Mouse (Mus musculus) kidney, adult 8-10 months (tissue): ENCODE measurements around the gene Nfe2l2.

ENCODE experiments used
- DNase-seq, 2 experiments: peaks; one replicate each; pipeline ENCODE4 v3.0.0; 2022

Gene Nfe2l2

GRCm38 (mm10) chr2:75704234-75705161 is at the start of gene Nfe2l2:
TSS of gene Nfe2l2 (minus strand) at chr2:75704641.
- DNase-seq: peak; percentile 100

GRCm38 (mm10) chr2:75752306-75753175 is 48.1 kb upstream of the Nfe2l2 start:
- no peak for DNase-seq

GRCm38 (mm10) chr2:75751896-75752295 is 47.5 kb upstream of the Nfe2l2 start:
- DNase-seq: no peak

- DNase-seq: no peak
Observed at GRCm38 (mm10) chr2:75750869-75751268, 46.4 kb upstream of the Nfe2l2 start.

GRCm38 (mm10) chr2:75750043-75750718 is 45.7 kb upstream of the Nfe2l2 start:
- DNase-seq: no peak

GRCm38 (mm10) chr2:75748841-75749240 is 44.4 kb upstream of the Nfe2l2 start:
- DNase-seq: no peak

GRCm38 (mm10) chr2:75737006-75737503 is 32.6 kb upstream of the Nfe2l2 start:
- DNase-seq: no peak

- no peak for DNase-seq
Observed at GRCm38 (mm10) chr2:75734196-75734865, 29.9 kb upstream of the Nfe2l2 start.

GRCm38 (mm10) chr2:75733177-75733576 is 28.7 kb upstream of the Nfe2l2 start:
- no peak for DNase-seq

GRCm38 (mm10) chr2:75731929-75732328 is 27.5 kb upstream of the Nfe2l2 start:
- no peak for DNase-seq

GRCm38 (mm10) chr2:75731233-75731651 is 26.8 kb upstream of the Nfe2l2 start:
- no peak for DNase-seq

GRCm38 (mm10) chr2:75730052-75730451 is 25.6 kb upstream of the Nfe2l2 start:
- no peak for DNase-seq

- peak; percentile 37 to 43 for DNase-seq
Observed at GRCm38 (mm10) chr2:75724863-75725445, 20.5 kb upstream of the Nfe2l2 start.

GRCm38 (mm10) chr2:75723481-75723880 is 19.0 kb upstream of the Nfe2l2 start:
- DNase-seq: no peak

GRCm38 (mm10) chr2:75722893-75723292 is 18.5 kb upstream of the Nfe2l2 start:
- no peak for DNase-seq

GRCm38 (mm10) chr2:75720236-75721027 is 16.0 kb upstream of the Nfe2l2 start:
- no peak for DNase-seq

GRCm38 (mm10) chr2:75719331-75719869 is 15.0 kb upstream of the Nfe2l2 start:
- no peak for DNase-seq

- no peak for DNase-seq
Observed at GRCm38 (mm10) chr2:75716046-75717016, 11.9 kb upstream of the Nfe2l2 start.

- no peak for DNase-seq
Observed at GRCm38 (mm10) chr2:75714766-75715165, 10.3 kb upstream of the Nfe2l2 start.
